Mouse (Mus musculus): ENCODE results near the gene Thoc7. TPM values are rescaled to one million over a fixed set of nuclear protein-coding genes. Genes with fewer than 3 reads are reported as not detected.
"Not testable (repeated sequence)": the region's sequence is repeated elsewhere in the genome, so short reads cannot be mapped to it uniquely, and the experiment has no call there.

The Thoc7 gene
- polyA plus RNA-seq, 1 experiment from 2014 or later = 150 TPM

GRCm38 (mm10) chr14:13971644-13972234 is 10.1 kb upstream of the Thoc7 start:
- H3K4me3 ChIP-seq (replicated peaks; ENCODE audit: low read length) = no peak overlapping the region

DNA sequence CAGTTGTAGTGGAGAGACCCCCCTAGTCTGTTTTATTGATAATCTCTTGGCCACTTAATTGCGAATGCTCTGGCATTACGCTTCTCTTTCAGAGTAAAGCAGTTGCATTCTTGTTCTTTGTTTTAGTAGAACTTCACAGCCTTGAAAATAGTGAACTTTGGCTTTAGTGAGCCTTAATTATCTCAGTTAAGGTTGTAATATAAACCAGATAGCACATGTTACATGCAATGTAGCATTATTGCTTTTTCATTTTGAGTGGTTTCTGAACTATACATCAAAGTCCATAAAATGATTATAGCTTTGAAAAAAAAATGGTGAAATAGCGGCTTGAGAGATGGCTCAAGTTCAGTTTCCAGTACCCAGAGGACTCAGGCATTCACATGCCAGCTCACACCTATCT is 8.9 kb upstream of the Thoc7 start:
- 61% methylated on average over 3 of the region's 3 CpGs for WGBS
- no peaks in the 10 kb centered on the region for H3K27me3 ChIP-seq (replicated peaks; ENCODE audit: control insufficient read depth, insufficient read depth, low read length)
- H3K9me3 ChIP-seq (ENCODE audit: control insufficient read depth, low read length) = no peaks in the 10 kb centered on the region

More at GRCm38 (mm10) chr14:13971644-13972234, 10.1 kb upstream of the Thoc7 start:
- H3K9me3 ChIP-seq (ENCODE audit: control insufficient read depth, low read length) = no peaks in the 10 kb centered on the region
- 0 out of 2 replicates have a peak, but pooled peaks have one; percentile 28 for ATAC-seq
- no peak overlapping the region for H3K4me2 ChIP-seq (ENCODE audit: low read length)
- no peak overlapping the region for H3K9ac ChIP-seq (replicated peaks; ENCODE audit: low read depth, low read length)
- H3K27me3 ChIP-seq (replicated peaks; ENCODE audit: control insufficient read depth, insufficient read depth, low read length) = no peaks in the 10 kb centered on the region
- peaks cover 5% of the 10 kb centered on the region; the same call in 1 of the 2 replicates for H3K4me1 ChIP-seq (replicated peaks; ENCODE audit: control insufficient read depth, insufficient read depth, low read length)
- H3K36me3 ChIP-seq (ENCODE audit: control insufficient read depth, insufficient read depth) = no peaks in the 10 kb centered on the region
- no peak overlapping the region for H3K27ac ChIP-seq (ENCODE audit: low read length)
- 31% methylated on average over 6 of the region's 6 CpGs for WGBS

DNA sequence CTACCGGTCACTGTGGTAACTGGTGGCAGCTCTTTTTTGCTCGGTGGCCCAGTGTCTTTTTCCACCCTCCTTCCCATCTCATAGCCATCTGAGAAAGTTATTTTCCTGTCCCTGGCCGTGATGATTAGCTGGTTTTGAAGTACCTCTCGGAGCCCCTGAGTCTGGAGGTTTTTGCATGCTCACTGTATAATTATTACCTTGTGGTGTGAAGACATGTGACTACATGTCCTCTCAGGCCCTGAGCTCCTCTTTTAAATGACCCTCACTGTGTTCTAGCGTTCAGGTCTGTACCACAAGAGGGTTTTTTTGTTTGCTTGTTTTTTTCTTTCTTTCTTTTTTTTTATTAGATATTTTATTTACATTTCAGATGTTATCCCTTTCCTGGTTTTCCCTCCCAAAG is 6.8 kb upstream of the Thoc7 start:
- no peak overlapping the region for H3K4me3 ChIP-seq (replicated peaks; ENCODE audit: low read length)
- no peak for ATAC-seq
- peaks cover 5% of the 10 kb centered on the region; the same call in 1 of the 2 replicates for H3K4me1 ChIP-seq (replicated peaks; ENCODE audit: control insufficient read depth, insufficient read depth, low read length)
- H3K9ac ChIP-seq (replicated peaks; ENCODE audit: low read depth, low read length) = no peak overlapping the region
- H3K36me3 ChIP-seq (ENCODE audit: control insufficient read depth, insufficient read depth) = no peaks in the 10 kb centered on the region
- no peak overlapping the region for H3K4me2 ChIP-seq (ENCODE audit: low read length)
- no peaks in the 10 kb centered on the region for H3K27me3 ChIP-seq (replicated peaks; ENCODE audit: control insufficient read depth, insufficient read depth, low read length)
- H3K9me3 ChIP-seq (ENCODE audit: control insufficient read depth, low read length) = no peaks in the 10 kb centered on the region
- H3K27ac ChIP-seq (ENCODE audit: low read length) = no peak overlapping the region
- WGBS = 93% methylated on average over 5 of the region's 5 CpGs

More for the DNA sequence above, 8.9 kb upstream of the Thoc7 start:
- ATAC-seq = no peak
- no peaks in the 10 kb centered on the region for H3K36me3 ChIP-seq (ENCODE audit: control insufficient read depth, insufficient read depth)
- H3K27ac ChIP-seq (ENCODE audit: low read length) = no peak overlapping the region
- peaks cover 5% of the 10 kb centered on the region; the same call in 1 of the 2 replicates for H3K4me1 ChIP-seq (replicated peaks; ENCODE audit: control insufficient read depth, insufficient read depth, low read length)
- H3K9ac ChIP-seq (replicated peaks; ENCODE audit: low read depth, low read length) = no peak overlapping the region
- H3K4me2 ChIP-seq (ENCODE audit: low read length) = no peak overlapping the region
- no peak overlapping the region for H3K4me3 ChIP-seq (replicated peaks; ENCODE audit: low read length)

GRCm38 (mm10) chr14:13967607-13968006 is 6.0 kb upstream of the Thoc7 start:
- no peak for ATAC-seq
- Histone ChIP-seq H3K36me3 (ENCODE audit: control insufficient read depth, insufficient read depth) (no peaks in the 10 kb centered on the region), H3K4me2 (ENCODE audit: low read length) (no peak overlapping the region), H3K27me3 (replicated peaks; ENCODE audit: control insufficient read depth, insufficient read depth, low read length) (no peaks in the 10 kb centered on the region), H3K4me3 (replicated peaks; ENCODE audit: low read length) (no peak overlapping the region), H3K9me3 (ENCODE audit: control insufficient read depth, low read length) (no peaks in the 10 kb centered on the region), H3K27ac (ENCODE audit: low read length) (no peak overlapping the region), H3K4me1 (replicated peaks; ENCODE audit: control insufficient read depth, insufficient read depth, low read length) (peaks cover 5% of the 10 kb centered on the region; the same call in 1 of the 2 replicates), H3K9ac (replicated peaks; ENCODE audit: low read depth, low read length) (no peak overlapping the region)
- WGBS = 39% methylated on average over 1 of the region's 1 CpGs

DNA sequence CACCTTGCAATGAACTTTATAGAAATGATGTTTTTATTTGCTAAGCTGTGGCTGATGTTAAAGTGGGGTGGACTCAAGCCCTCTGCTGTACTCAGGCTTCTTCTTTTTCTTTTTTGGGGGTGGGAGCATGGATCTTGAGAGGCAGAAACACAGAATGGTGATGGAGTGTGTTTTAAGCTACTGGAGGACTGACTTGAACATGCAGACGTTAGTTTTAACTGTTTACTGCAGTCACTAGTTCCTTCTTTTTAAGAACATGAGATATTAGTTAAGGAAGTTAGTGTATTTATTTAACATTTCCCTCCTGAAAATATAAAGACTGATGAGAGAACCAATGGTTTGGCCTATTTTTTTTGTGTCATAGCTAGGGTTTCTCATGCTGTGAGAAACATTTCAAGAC is 1.9 kb upstream of the Thoc7 start:
- Histone ChIP-seq H3K9ac (replicated peaks; ENCODE audit: low read depth, low read length) (no peak overlapping the region), H3K27me3 (replicated peaks; ENCODE audit: control insufficient read depth, insufficient read depth, low read length) (no peaks in the 10 kb centered on the region), H3K36me3 (ENCODE audit: control insufficient read depth, insufficient read depth) (no peaks in the 10 kb centered on the region), H3K4me1 (replicated peaks; ENCODE audit: control insufficient read depth, insufficient read depth, low read length) (peaks cover 12% of the 10 kb centered on the region), H3K9me3 (ENCODE audit: control insufficient read depth, low read length) (no peaks in the 10 kb centered on the region), H3K4me2 (ENCODE audit: low read length) (no peak overlapping the region), H3K4me3 (replicated peaks; ENCODE audit: low read length) (no peak overlapping the region), H3K27ac (ENCODE audit: low read length) (no peak overlapping the region)
- ATAC-seq = no peak
- 86% methylated on average over 1 of the region's 1 CpGs for WGBS

GRCm38 (mm10) chr14:13962476-13962875 is 824 bp upstream of the Thoc7 start:
- 82% methylated on average over 6 of the region's 6 CpGs for WGBS
- Histone ChIP-seq H3K36me3 (ENCODE audit: control insufficient read depth, insufficient read depth) (no peaks in the 10 kb centered on the region), H3K4me3 (replicated peaks; ENCODE audit: low read length) (no peak overlapping the region), H3K9me3 (ENCODE audit: control insufficient read depth, low read length) (no peaks in the 10 kb centered on the region), H3K4me2 (ENCODE audit: low read length) (no peak overlapping the region), H3K4me1 (replicated peaks; ENCODE audit: control insufficient read depth, insufficient read depth, low read length) (peaks cover 15% of the 10 kb centered on the region), H3K27me3 (replicated peaks; ENCODE audit: control insufficient read depth, insufficient read depth, low read length) (no peaks in the 10 kb centered on the region), H3K9ac (replicated peaks; ENCODE audit: low read depth, low read length) (no peak overlapping the region), H3K27ac (ENCODE audit: low read length) (no peak overlapping the region)
- no peak for ATAC-seq

DNA sequence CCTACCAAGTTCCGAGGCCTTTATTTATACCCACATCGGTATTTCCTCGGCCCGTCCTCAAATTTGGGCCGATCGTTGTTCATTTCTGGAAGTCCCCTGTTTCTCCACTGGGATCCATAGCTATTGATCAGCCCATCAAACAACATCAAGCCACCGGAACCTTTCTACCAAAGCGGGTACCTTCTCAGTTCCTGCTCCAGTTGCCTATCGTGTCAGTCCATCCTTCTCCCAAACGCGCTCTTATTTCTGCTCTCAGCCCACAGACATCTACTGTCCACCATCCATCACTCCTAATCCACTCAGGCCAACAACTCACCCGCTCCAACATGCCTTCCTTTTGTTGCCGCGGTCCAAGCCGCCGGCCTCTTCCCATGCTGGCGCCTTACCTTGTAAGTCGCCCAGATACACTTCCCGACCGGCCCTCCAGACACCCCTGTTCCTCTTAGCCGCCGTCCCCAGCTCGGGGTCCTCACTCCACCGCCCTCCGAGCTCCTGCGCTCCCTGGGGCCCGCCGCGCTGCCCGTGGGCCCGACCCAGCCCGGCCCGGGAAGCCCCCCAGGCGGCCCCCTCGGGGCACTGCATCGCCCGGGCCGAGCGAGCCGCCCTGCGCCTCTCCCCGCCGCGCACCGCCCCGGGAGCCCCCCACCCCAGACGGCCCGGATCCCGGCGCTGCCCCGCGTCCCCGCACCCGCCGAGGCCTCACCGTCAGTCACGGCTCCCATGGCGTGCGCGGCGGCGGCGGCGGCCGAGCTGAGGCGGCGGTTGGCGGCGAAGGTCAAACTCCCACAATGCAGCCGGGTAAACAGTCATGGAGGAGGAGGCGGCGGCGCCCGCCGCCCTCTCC is 948 bp downstream of the Thoc7 start:
- under 1% methylated on average over 61 of the region's 75 CpGs for WGBS

DNA sequence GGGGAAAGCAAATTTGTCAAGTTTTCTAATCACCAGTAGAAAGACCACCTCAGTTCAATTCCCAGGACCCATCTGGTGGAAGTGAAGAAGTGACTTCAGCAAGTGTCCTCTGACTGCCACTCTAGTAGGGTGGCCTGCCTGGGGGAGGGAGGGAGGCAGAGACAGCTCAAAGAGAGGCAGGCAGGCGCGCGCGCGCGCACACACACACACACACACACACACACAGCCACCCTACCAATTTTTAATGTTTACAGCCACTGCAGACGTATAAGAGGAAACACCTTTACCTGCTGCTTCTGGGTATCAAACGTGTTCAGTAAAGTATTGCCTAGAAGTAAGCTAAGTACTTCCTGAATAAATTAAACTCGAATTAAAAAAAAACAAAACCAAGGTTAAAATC is 1.6 kb downstream of the Thoc7 start:
- H3K36me3 ChIP-seq (ENCODE audit: control insufficient read depth, insufficient read depth) = 0 out of 2 replicates have a peak, but pooled peaks cover 3% of the 10 kb centered on the region
- peak overlapping the region; percentile 99 for H3K9ac ChIP-seq (replicated peaks; ENCODE audit: low read depth, low read length)
- peak overlapping the region; percentile 59 for H3K4me2 ChIP-seq (ENCODE audit: low read length)
- H3K4me1 ChIP-seq (replicated peaks; ENCODE audit: control insufficient read depth, insufficient read depth, low read length) = peaks cover 15% of the 10 kb centered on the region
- under 1% methylated on average over 9 of the region's 9 CpGs for WGBS
- no peaks in the 10 kb centered on the region for H3K27me3 ChIP-seq (replicated peaks; ENCODE audit: control insufficient read depth, insufficient read depth, low read length)
- H3K27ac ChIP-seq (ENCODE audit: low read length) = peak overlapping the region; percentile 87
- no peaks in the 10 kb centered on the region for H3K9me3 ChIP-seq (ENCODE audit: control insufficient read depth, low read length)
- ATAC-seq = peak; percentile 61
- peak overlapping the region; percentile 93 for H3K4me3 ChIP-seq (replicated peaks; ENCODE audit: low read length)

More for the DNA sequence above, 948 bp downstream of the Thoc7 start:
- Histone ChIP-seq H3K4me2 (ENCODE audit: low read length) (peak overlapping the region; percentile 59), H3K27me3 (replicated peaks; ENCODE audit: control insufficient read depth, insufficient read depth, low read length) (no peaks in the 10 kb centered on the region), H3K9me3 (ENCODE audit: control insufficient read depth, low read length) (no peaks in the 10 kb centered on the region), H3K4me3 (replicated peaks; ENCODE audit: low read length) (peak overlapping the region; percentile 93), H3K36me3 (ENCODE audit: control insufficient read depth, insufficient read depth) (0 out of 2 replicates have a peak, but pooled peaks cover 1% of the 10 kb centered on the region), H3K4me1 (replicated peaks; ENCODE audit: control insufficient read depth, insufficient read depth, low read length) (peaks cover 15% of the 10 kb centered on the region), H3K9ac (replicated peaks; ENCODE audit: low read depth, low read length) (peak overlapping the region; percentile 99), H3K27ac (ENCODE audit: low read length) (peak overlapping the region; percentile 87)
- peak; percentile 88 for ATAC-seq

GRCm38 (mm10) chr14:13952151-13952550 is 9.5 kb downstream of the Thoc7 start:
- not testable (repeated sequence) for H3K27me3 ChIP-seq (replicated peaks; ENCODE audit: control insufficient read depth, insufficient read depth, low read length); H3K4me2 ChIP-seq (ENCODE audit: low read length); H3K4me3 ChIP-seq (replicated peaks; ENCODE audit: low read length); ATAC-seq; H3K27ac ChIP-seq (ENCODE audit: low read length); H3K9ac ChIP-seq (replicated peaks; ENCODE audit: low read depth, low read length); H3K4me1 ChIP-seq (replicated peaks; ENCODE audit: control insufficient read depth, insufficient read depth, low read length); H3K9me3 ChIP-seq (ENCODE audit: control insufficient read depth, low read length)
- WGBS = 99% methylated on average over 3 of the region's 3 CpGs
- H3K36me3 ChIP-seq (ENCODE audit: control insufficient read depth, insufficient read depth) = peaks cover 34% of the 10 kb centered on the region

Data from forebrain, embryonic 16.5 days (tissue).